Mouse (Mus musculus) layer of hippocampus, adult 9-11 months (tissue): ENCODE measurements at regions not wholly inside any gene's neighbourhood (a gene's known extent, or its start where the extent isn't known, plus 50 kb on each side); places are given as distances from the start of the nearest gene placed in this dataset.

ENCODE experiments used
- DNase-seq: peaks from one replicate; pipeline ENCODE4 v3.0.0; 2022

GRCm38 (mm10) chr8:33115271-33116236, 313.0 kb upstream of the 5930422O12Rik start:
- no peak for DNase-seq

- DNase-seq: no peak
Observed at GRCm38 (mm10) chr8:33123061-33123587, 305.4 kb upstream of the 5930422O12Rik start.

GRCm38 (mm10) chr8:33126981-33127380, 301.5 kb upstream of the 5930422O12Rik start:
- DNase-seq: no peak

DNA sequence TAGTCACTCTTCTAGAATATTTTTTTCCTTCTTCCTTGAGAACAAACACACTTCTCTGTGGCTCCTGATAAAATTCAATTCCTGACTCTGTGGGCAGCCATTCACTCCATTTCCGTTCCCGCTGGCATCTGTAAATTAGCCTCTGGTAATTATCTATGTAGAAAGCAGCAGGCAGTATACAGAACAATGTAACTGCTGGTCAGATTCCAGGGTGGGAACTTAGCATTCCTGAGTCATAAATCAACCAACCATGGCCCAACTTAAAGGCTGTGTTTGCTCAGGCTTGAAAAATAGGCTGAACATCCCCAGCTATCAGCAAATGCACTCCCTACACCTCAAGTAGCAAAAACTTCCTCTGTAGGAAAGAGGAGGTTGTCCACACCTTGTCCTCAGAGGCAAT, 289.6 kb upstream of the 5930422O12Rik start:
- DNase-seq: no peak

DNA sequence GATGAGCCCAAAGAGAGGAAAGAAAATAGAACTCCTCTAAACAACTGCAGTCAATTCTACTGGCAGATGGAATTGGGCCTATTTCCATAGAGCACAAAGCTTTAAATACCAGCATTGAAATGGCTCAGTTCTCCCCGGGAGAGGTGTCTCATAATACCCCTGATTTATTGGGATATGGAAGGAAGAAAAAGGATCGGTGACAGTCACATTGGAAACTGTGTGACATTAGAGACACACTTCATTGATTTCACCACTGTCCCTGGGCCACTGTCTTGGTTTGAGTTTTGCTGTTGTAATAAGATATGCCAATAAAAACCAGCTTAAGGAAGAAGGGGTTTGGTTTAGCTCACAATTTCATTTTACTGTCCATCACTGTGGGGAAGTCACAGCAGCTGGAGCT, 288.7 kb upstream of the 5930422O12Rik start:
- no peak for DNase-seq

DNA sequence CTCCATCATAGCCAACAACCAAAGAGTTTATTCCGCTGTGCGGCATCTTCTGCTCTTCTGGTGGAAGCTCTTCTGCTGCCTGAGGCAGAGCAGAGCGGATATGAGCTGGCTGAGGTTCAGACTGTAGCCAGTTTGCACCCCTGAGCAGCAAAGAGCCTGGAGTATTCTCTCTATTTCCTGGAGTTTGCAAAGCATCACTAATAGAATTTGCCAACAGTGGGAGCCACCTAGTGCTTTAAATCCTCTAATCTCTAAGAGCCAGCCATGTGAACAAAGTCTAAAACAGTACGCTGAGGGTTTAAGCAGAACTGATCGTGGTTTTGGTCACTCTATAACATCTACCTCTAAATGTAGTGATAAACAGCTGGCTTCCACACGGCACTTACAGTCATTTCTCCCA, 250.9 kb upstream of the 5930422O12Rik start:
- no peak for DNase-seq

DNA sequence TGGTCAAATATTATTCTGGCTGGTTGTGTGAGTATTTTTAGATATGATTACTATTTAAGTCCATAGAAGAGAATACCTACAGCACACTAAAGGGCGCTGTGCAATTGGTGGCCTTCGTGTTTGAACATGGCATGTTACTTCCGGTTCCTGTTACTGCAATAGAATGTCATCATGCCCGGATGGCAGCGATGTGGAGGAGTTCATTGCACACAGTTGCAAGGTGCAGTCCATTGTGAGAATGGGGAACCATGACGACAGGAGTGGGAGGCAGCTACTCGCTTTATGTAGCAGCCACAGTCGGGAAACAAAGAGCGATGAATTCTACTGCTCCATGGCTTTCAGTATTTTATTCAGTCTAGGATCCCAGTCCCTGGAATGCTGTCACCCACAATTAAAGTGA, 245.5 kb upstream of the 5930422O12Rik start:
- DNase-seq: no peak
